Mouse (Mus musculus): ENCODE measurements around the gene Plk4. TPM values are rescaled to one million over a fixed set of nuclear protein-coding genes. Genes with fewer than 3 reads are reported as not detected.
A peak's percentile ranks its signal among the peaks of the same experiment; 100 is the strongest.

Gene Plk4
- polyA plus RNA-seq (2014; fragmentation: Nextera tagmentation; extraction: Ambion mirVana): 48.7 and 74.8 TPM in 2 replicates

- peak within 1 kb of the TSS; percentile 78 for H3K27ac ChIP-seq (ENCODE audit: low read depth, low read length)
- 3% methylated on average over 66 of the region's 66 CpGs for WGBS
- peaks cover 9% of the 10 kb centered on the region for H3K4me1 ChIP-seq (ENCODE audit: control insufficient read depth, insufficient read depth, low read length)
- no peaks in the 10 kb centered on the region for H3K27me3 ChIP-seq (ENCODE audit: control insufficient read depth, insufficient read depth, low read length)
- no peaks in the 10 kb centered on the region for H3K9me3 ChIP-seq (ENCODE audit: control insufficient read depth, low read length)
- H3K36me3 ChIP-seq (ENCODE audit: control insufficient read depth, insufficient read depth, low read length): peaks cover 15% of the 10 kb centered on the region
- peak within 1 kb of the TSS; percentile 93 for H3K9ac ChIP-seq (ENCODE audit: low read depth, low read length)
- peak within 1 kb of the TSS; percentile 93 for H3K4me3 ChIP-seq (ENCODE audit: low read length)
- peak; percentile 99 for ATAC-seq (ENCODE audit: low FRiP score, low TSS enrichment)
- peak within 1 kb of the TSS; percentile 71 for H3K4me2 ChIP-seq (replicated peaks; ENCODE audit: low read depth, low read length)
These were observed at the start of gene Plk4 for GRCm38 (mm10) chr3:40799530-40800372. TSS of gene Plk4 (plus strand) at chr3:40800019.

DNA sequence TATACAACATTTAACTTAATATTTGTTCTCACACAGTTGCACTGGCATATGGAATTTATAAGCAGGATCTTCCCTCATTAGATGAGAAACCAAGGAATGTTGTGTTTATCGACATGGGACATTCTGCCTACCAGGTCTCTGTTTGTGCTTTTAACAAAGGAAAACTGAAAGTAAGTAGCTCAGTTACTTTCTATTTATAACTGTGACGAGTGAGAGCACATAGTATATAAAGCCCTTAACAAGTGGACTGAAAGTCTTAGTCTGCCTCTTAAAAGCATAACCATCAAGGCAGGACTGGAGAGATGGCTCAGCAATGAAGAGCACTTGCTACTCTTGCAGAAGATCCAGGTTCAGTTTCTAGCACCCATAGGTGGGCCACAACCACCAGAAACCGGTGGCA, 39.1 kb upstream of the Plk4 start:
- 90% methylated on average over 3 of the region's 3 CpGs for WGBS
- no peaks in the 10 kb centered on the region for H3K27me3 ChIP-seq (ENCODE audit: control insufficient read depth, insufficient read depth, low read length)
- peaks cover 2% of the 10 kb centered on the region; the same call in 1 of the 2 replicates for H3K36me3 ChIP-seq (ENCODE audit: control insufficient read depth, insufficient read depth, low read length)
- H3K4me1 ChIP-seq (ENCODE audit: control insufficient read depth, insufficient read depth, low read length): no peaks in the 10 kb centered on the region
- no peak for ATAC-seq (ENCODE audit: low FRiP score, low TSS enrichment)
- H3K9ac ChIP-seq (ENCODE audit: low read depth, low read length): no peak overlapping the region
- no peaks in the 10 kb centered on the region for H3K9me3 ChIP-seq (ENCODE audit: control insufficient read depth, low read length)
- H3K4me3 ChIP-seq (ENCODE audit: low read length): no peak overlapping the region
- H3K4me2 ChIP-seq (replicated peaks; ENCODE audit: low read depth, low read length): no peak overlapping the region
- no peak overlapping the region for H3K27ac ChIP-seq (ENCODE audit: low read depth, low read length)

DNA sequence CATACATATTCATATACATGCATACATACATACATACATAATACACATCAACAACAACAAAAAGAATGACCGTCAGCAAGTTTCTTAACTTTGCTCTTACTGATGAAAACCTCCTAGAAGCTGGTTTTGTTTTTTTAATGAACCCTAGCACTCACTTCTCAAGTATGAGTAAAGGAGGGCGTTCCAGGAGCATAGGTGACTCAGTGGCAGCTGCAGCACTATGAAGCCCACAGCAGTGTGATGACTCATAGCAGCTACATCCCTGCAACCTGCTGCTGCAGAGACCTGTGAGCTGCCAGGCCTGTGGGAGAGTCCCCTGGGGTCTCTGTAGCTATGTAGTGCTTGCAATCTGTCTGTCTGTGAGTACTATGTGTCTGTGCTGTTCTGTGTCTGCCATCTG, 38.5 kb upstream of the Plk4 start:
- no peak overlapping the region for H3K4me2 ChIP-seq (replicated peaks; ENCODE audit: low read depth, low read length)
- no peaks in the 10 kb centered on the region for H3K27me3 ChIP-seq (ENCODE audit: control insufficient read depth, insufficient read depth, low read length)
- no peak overlapping the region for H3K4me3 ChIP-seq (ENCODE audit: low read length)
- WGBS: 90% methylated on average over 2 of the region's 2 CpGs
- no peak overlapping the region for H3K27ac ChIP-seq (ENCODE audit: low read depth, low read length)
- no peak for ATAC-seq (ENCODE audit: low FRiP score, low TSS enrichment)
- no peaks in the 10 kb centered on the region for H3K9me3 ChIP-seq (ENCODE audit: control insufficient read depth, low read length)
- no peaks in the 10 kb centered on the region for H3K4me1 ChIP-seq (ENCODE audit: control insufficient read depth, insufficient read depth, low read length)
- H3K36me3 ChIP-seq (ENCODE audit: control insufficient read depth, insufficient read depth, low read length): peaks cover 2% of the 10 kb centered on the region; the same call in 1 of the 2 replicates
- no peak overlapping the region for H3K9ac ChIP-seq (ENCODE audit: low read depth, low read length)

- H3K27me3 ChIP-seq (ENCODE audit: control insufficient read depth, insufficient read depth, low read length): no peaks in the 10 kb centered on the region
- no peaks in the 10 kb centered on the region for H3K9me3 ChIP-seq (ENCODE audit: control insufficient read depth, low read length)
- 87% methylated on average over 2 of the region's 2 CpGs for WGBS
These were observed 6.0 kb upstream of the Plk4 start for GRCm38 (mm10) chr3:40793783-40794182.

DNA sequence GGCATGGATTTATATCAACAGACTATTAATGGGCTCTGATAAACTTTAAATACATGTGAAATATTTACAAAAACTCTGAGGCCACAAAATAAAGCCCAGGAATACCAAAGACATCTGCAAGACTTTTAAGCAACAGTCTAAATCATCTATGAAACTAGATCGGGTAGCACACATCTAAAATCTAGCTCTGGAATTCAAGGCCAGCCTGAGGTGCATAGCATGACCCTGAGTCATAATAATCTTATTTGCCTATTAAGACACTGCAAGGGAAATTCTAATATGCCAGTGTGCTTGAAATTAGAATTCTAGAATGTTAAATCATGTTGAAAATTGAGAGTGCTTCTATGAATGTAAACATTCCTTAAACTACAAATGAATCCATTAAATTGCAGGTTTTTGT, 1.8 kb upstream of the Plk4 start:
- ATAC-seq (ENCODE audit: low FRiP score, low TSS enrichment): no peak
- Histone ChIP-seq H3K4me3 (ENCODE audit: low read length) (no peak overlapping the region), H3K27ac (ENCODE audit: low read depth, low read length) (no peak overlapping the region), H3K9ac (ENCODE audit: low read depth, low read length) (no peak overlapping the region), H3K27me3 (ENCODE audit: control insufficient read depth, insufficient read depth, low read length) (no peaks in the 10 kb centered on the region), H3K36me3 (ENCODE audit: control insufficient read depth, insufficient read depth, low read length) (peaks cover 12% of the 10 kb centered on the region), H3K9me3 (ENCODE audit: control insufficient read depth, low read length) (no peaks in the 10 kb centered on the region), H3K4me1 (ENCODE audit: control insufficient read depth, insufficient read depth, low read length) (peaks cover 9% of the 10 kb centered on the region), H3K4me2 (replicated peaks; ENCODE audit: low read depth, low read length) (no peak overlapping the region)
- WGBS: 78% methylated on average over 1 of the region's 1 CpGs

More at GRCm38 (mm10) chr3:40793783-40794182, 6.0 kb upstream of the Plk4 start:
- no peaks in the 10 kb centered on the region for H3K4me1 ChIP-seq (ENCODE audit: control insufficient read depth, insufficient read depth, low read length)
- H3K36me3 ChIP-seq (ENCODE audit: control insufficient read depth, insufficient read depth, low read length): no peaks in the 10 kb centered on the region
- H3K27ac ChIP-seq (ENCODE audit: low read depth, low read length): no peak overlapping the region
- no peak overlapping the region for H3K4me2 ChIP-seq (replicated peaks; ENCODE audit: low read depth, low read length)
- H3K4me3 ChIP-seq (ENCODE audit: low read length): no peak overlapping the region
- no peak for ATAC-seq (ENCODE audit: low FRiP score, low TSS enrichment)
- no peak overlapping the region for H3K9ac ChIP-seq (ENCODE audit: low read depth, low read length)

GRCm38 (mm10) chr3:40798500-40798899, 1.3 kb upstream of the Plk4 start:
- no peak overlapping the region for H3K4me2 ChIP-seq (replicated peaks; ENCODE audit: low read depth, low read length)
- no peak overlapping the region for H3K27ac ChIP-seq (ENCODE audit: low read depth, low read length)
- no peak overlapping the region for H3K9ac ChIP-seq (ENCODE audit: low read depth, low read length)
- 38% methylated on average over 7 of the region's 7 CpGs for WGBS
- no peak for ATAC-seq (ENCODE audit: low FRiP score, low TSS enrichment)
- no peak overlapping the region for H3K4me3 ChIP-seq (ENCODE audit: low read length)
- peaks cover 12% of the 10 kb centered on the region for H3K36me3 ChIP-seq (ENCODE audit: control insufficient read depth, insufficient read depth, low read length)
- no peaks in the 10 kb centered on the region for H3K9me3 ChIP-seq (ENCODE audit: control insufficient read depth, low read length)
- no peaks in the 10 kb centered on the region for H3K27me3 ChIP-seq (ENCODE audit: control insufficient read depth, insufficient read depth, low read length)
- peaks cover 9% of the 10 kb centered on the region for H3K4me1 ChIP-seq (ENCODE audit: control insufficient read depth, insufficient read depth, low read length)

- Histone ChIP-seq H3K27ac (ENCODE audit: low read depth, low read length) (peak overlapping the region; percentile 78), H3K27me3 (ENCODE audit: control insufficient read depth, insufficient read depth, low read length) (no peaks in the 10 kb centered on the region), H3K9ac (ENCODE audit: low read depth, low read length) (peak overlapping the region; percentile 93), H3K4me1 (ENCODE audit: control insufficient read depth, insufficient read depth, low read length) (peaks cover 9% of the 10 kb centered on the region), H3K36me3 (ENCODE audit: control insufficient read depth, insufficient read depth, low read length) (peaks cover 21% of the 10 kb centered on the region), H3K4me2 (replicated peaks; ENCODE audit: low read depth, low read length) (peak overlapping the region; percentile 71), H3K9me3 (ENCODE audit: control insufficient read depth, low read length) (no peaks in the 10 kb centered on the region), H3K4me3 (ENCODE audit: low read length) (peak overlapping the region; percentile 93)
- 1% methylated on average over 22 of the region's 37 CpGs for WGBS
- peak; percentile 85 for ATAC-seq (ENCODE audit: low FRiP score, low TSS enrichment)
These were observed 579 bp downstream of the Plk4 start for GRCm38 (mm10) chr3:40800373-40800823.

- Histone ChIP-seq H3K36me3 (ENCODE audit: control insufficient read depth, insufficient read depth, low read length) (peaks cover 61% of the 10 kb centered on the region), H3K27ac (ENCODE audit: low read depth, low read length) (no peak overlapping the region), H3K27me3 (ENCODE audit: control insufficient read depth, insufficient read depth, low read length) (no peaks in the 10 kb centered on the region), H3K4me2 (replicated peaks; ENCODE audit: low read depth, low read length) (no peak overlapping the region), H3K4me3 (ENCODE audit: low read length) (no peak overlapping the region), H3K4me1 (ENCODE audit: control insufficient read depth, insufficient read depth, low read length) (no peaks in the 10 kb centered on the region), H3K9me3 (ENCODE audit: control insufficient read depth, low read length) (no peaks in the 10 kb centered on the region), H3K9ac (ENCODE audit: low read depth, low read length) (no peak overlapping the region)
- WGBS: 45% methylated on average over 2 of the region's 2 CpGs
- ATAC-seq (ENCODE audit: low FRiP score, low TSS enrichment): no peak
These were observed 7.1 kb downstream of the Plk4 start for GRCm38 (mm10) chr3:40806871-40807270.

DNA sequence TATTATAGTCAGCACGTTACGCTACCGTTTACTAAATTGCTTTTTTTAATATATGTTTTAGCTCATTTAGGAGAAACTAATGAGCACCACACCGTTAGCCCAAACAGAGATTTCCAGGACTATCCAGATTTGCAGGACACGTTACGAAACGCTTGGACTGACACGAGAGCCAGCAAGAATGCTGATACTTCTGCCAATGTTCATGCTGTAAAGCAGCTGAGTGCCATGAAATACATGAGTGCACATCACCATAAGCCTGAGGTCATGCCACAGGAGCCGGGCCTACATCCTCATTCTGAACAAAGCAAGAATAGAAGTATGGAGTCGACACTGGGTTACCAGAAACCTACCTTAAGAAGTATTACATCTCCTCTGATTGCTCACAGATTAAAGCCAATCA, 8.9 kb downstream of the Plk4 start:
- ATAC-seq (ENCODE audit: low FRiP score, low TSS enrichment): no peak
- Histone ChIP-seq H3K4me1 (ENCODE audit: control insufficient read depth, insufficient read depth, low read length) (no peaks in the 10 kb centered on the region), H3K36me3 (ENCODE audit: control insufficient read depth, insufficient read depth, low read length) (peaks cover 69% of the 10 kb centered on the region), H3K9me3 (ENCODE audit: control insufficient read depth, low read length) (no peaks in the 10 kb centered on the region), H3K4me3 (ENCODE audit: low read length) (no peak overlapping the region), H3K9ac (ENCODE audit: low read depth, low read length) (no peak overlapping the region), H3K4me2 (replicated peaks; ENCODE audit: low read depth, low read length) (no peak overlapping the region), H3K27me3 (ENCODE audit: control insufficient read depth, insufficient read depth, low read length) (no peaks in the 10 kb centered on the region), H3K27ac (ENCODE audit: low read depth, low read length) (no peak overlapping the region)
- 96% methylated on average over 10 of the region's 10 CpGs for WGBS
